Mouse (Mus musculus): ENCODE data around the gene Defb48. TPM values are rescaled to one million over a fixed set of nuclear protein-coding genes. Genes with fewer than 3 reads are reported as not detected.

Gene Defb48
- polyA plus RNA-seq, 1 experiment from 2014 or later = not detected

DNA sequence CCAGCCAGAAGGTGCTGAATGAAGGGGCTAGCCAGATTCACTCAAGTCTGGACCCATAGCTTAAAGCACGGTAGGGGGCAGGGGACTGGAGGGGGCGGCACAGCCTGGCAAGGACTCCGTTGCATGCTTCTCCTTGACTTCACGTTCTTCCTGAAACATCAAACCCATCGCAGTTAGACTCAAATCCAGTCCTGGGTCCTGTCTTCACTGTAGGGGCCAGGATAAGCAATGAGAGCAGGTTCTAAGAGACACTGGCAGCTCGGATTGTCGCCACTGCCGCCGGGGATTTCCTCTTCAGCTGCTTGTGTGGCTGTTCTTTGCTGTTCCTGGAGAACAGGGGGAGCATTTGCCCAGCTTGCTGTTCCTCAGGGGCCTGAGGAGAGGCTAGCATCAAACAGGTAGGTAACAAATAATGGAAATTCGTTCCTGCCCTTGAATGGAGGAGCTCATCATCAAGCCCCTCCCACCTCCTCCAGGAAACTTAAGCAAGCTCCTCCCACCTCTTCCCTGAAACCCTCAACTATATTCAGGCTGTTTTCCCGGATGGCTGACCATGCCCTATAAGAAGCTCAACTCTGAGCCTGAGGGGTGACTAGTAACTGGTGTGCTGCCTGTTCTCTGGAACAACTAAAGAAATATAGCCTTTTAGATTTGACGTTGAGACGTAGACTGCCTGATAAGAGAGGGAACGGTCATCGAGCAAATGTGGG, 18.3 kb downstream of the Defb48 start:
- no peaks in the 10 kb centered on the region for H3K36me3 ChIP-seq
- no peak overlapping the region for H3K9ac ChIP-seq
- peak overlapping the region; percentile 26 for H3K4me3 ChIP-seq
- no peak overlapping the region for H3K27ac ChIP-seq
- ATAC-seq (ENCODE audit: borderline replicate concordance, extremely low read depth, low FRiP score, low TSS enrichment) = no peak
- H3K4me1 ChIP-seq = 0 out of 2 replicates have a peak, but pooled peaks cover 4% of the 10 kb centered on the region
- H3K9me3 ChIP-seq = no peaks in the 10 kb centered on the region
- 18% methylated on average over 15 of the region's 15 CpGs for WGBS
- peak overlapping the region; percentile 49 for H3K4me2 ChIP-seq
- H3K27me3 ChIP-seq = no peaks in the 10 kb centered on the region

DNA sequence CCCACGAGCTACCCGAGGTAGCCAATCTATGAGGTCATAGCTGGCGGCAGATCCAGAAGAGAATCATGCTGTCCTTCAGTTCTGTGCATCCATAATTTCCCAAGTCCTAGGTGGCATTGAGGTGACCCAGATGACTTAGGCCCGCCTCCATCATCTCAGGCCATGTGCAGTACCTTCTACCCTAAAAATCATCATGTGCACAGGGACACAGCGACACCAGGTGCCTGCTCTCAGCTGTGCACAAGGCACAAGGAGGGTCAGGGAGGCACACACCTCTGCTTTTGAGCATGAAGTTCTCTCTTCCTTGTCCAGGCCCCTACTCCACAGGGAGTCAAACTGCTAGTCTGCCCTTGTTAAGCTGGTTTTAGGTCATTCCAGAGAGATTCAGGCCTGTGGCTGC, 19.0 kb downstream of the Defb48 start:
- Histone ChIP-seq H3K4me3 (no peak overlapping the region), H3K9me3 (no peaks in the 10 kb centered on the region), H3K27me3 (no peaks in the 10 kb centered on the region), H3K27ac (no peak overlapping the region), H3K4me1 (0 out of 2 replicates have a peak, but pooled peaks cover 4% of the 10 kb centered on the region), H3K9ac (no peak overlapping the region), H3K4me2 (peak overlapping the region; percentile 49; the same call in 1 of the 2 replicates), H3K36me3 (no peaks in the 10 kb centered on the region)
- 86% methylated on average over 5 of the region's 5 CpGs for WGBS
- no peak for ATAC-seq (ENCODE audit: borderline replicate concordance, extremely low read depth, low FRiP score, low TSS enrichment)

GRCm38 (mm10) chr14:62963632-62964031, 20.7 kb downstream of the Defb48 start:
- Histone ChIP-seq H3K27me3 (no peaks in the 10 kb centered on the region), H3K4me3 (no peak overlapping the region), H3K9ac (no peak overlapping the region), H3K4me2 (no peak overlapping the region), H3K36me3 (peaks cover 3% of the 10 kb centered on the region; the same call in 1 of the 2 replicates), H3K4me1 (0 out of 2 replicates have a peak, but pooled peaks cover 4% of the 10 kb centered on the region), H3K27ac (no peak overlapping the region), H3K9me3 (no peaks in the 10 kb centered on the region)
- WGBS = 76% methylated on average over 4 of the region's 4 CpGs
- ATAC-seq (ENCODE audit: borderline replicate concordance, extremely low read depth, low FRiP score, low TSS enrichment) = no peak

DNA sequence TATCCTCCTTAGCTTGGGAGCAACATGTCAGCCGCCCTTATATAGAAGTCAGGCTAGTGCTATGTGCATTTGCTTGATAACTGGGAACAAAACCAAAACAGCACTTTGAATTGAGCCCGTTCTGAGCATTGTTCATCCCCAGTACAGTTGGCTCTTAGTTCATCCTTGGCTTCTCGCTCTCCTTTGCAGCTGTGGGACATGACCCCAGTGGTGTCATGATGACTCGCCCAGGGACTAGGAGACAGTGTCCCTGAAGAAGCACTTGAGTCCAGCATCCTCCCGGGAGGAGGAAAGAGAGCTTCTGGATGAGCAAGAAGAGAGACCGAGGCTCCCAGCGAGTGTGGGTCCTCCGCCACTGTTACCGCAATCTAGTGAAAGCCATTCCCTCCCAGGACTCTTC, 28.2 kb downstream of the Defb48 start:
- no peaks in the 10 kb centered on the region for H3K27me3 ChIP-seq
- ATAC-seq (ENCODE audit: borderline replicate concordance, extremely low read depth, low FRiP score, low TSS enrichment) = no peak
- H3K36me3 ChIP-seq = peaks cover 20% of the 10 kb centered on the region; the same call in 1 of the 2 replicates
- no peak overlapping the region for H3K4me3 ChIP-seq
- no peaks in the 10 kb centered on the region for H3K9me3 ChIP-seq
- H3K9ac ChIP-seq = no peak overlapping the region
- WGBS = 88% methylated on average over 9 of the region's 9 CpGs
- H3K27ac ChIP-seq = no peak overlapping the region
- no peaks in the 10 kb centered on the region for H3K4me1 ChIP-seq
- H3K4me2 ChIP-seq = no peak overlapping the region

DNA sequence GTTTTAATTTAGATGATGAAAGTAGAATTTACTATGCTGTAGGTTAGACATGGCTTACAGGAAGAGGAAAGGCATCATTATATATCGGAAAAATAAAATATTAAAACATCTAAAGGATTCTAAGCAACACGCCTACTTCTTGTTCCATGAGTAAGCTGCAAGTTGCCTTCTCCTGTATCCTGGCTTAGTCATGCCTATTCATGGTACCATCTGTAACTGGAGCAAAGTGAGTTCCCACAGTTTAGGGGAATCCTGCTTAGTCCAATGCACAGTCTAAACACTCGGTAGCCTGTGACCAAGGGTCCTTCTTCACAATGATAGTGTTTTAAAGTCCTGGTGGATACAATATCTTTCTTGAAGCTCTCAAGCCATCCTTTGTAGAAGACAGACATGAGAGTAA, 37.5 kb downstream of the Defb48 start:
- H3K27ac ChIP-seq = no peak overlapping the region
- H3K9me3 ChIP-seq = no peaks in the 10 kb centered on the region
- H3K27me3 ChIP-seq = no peaks in the 10 kb centered on the region
- H3K36me3 ChIP-seq = peaks cover 6% of the 10 kb centered on the region; the same call in 1 of the 2 replicates
- H3K4me3 ChIP-seq = no peak overlapping the region
- WGBS = 96% methylated on average over 3 of the region's 3 CpGs
- no peaks in the 10 kb centered on the region for H3K4me1 ChIP-seq
- H3K4me2 ChIP-seq = no peak overlapping the region
- no peak overlapping the region for H3K9ac ChIP-seq
- ATAC-seq (ENCODE audit: borderline replicate concordance, extremely low read depth, low FRiP score, low TSS enrichment) = no peak

DNA sequence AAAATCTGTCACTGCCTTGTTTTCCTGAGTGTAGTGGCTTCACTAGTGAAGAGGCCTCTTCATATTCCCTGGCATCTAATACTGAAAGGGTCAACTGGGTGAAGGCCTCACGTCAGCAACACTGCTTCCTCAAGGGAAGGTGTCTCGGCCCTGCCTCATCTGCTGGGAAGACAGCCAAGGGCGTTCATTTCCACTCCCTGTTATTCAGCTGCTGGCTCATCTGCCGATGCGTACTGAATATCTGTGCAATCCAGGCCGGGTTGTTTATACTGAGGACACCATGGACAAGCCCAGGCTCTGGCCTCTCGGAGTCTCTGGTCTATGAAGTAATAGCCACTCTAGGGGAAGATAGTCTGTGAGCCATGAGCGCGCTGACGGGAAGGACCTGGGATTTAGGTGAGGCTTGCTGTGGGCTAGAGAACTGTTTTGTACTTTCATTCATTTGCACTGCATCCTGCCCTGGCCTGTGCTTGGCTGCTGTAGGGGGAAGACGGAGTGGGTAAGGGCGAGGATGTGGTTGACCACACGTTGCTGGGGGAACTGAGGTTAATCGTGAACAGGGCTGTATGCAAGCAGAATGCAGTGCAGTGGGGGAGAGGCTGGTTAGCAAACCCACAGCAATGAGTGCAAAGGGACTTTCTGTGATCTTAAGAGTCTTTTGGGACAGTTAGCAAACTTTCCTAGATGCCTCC, 43.8 kb downstream of the Defb48 start:
- no peak overlapping the region for H3K4me2 ChIP-seq
- no peak for ATAC-seq (ENCODE audit: borderline replicate concordance, extremely low read depth, low FRiP score, low TSS enrichment)
- H3K36me3 ChIP-seq = peaks cover 4% of the 10 kb centered on the region; the same call in 1 of the 2 replicates
- H3K9me3 ChIP-seq = no peaks in the 10 kb centered on the region
- no peaks in the 10 kb centered on the region for H3K27me3 ChIP-seq
- H3K4me3 ChIP-seq = no peak overlapping the region
- peak overlapping the region; percentile 27; the same call in 1 of the 2 replicates for H3K27ac ChIP-seq
- H3K4me1 ChIP-seq = no peaks in the 10 kb centered on the region
- 58% methylated on average over 14 of the region's 14 CpGs for WGBS
- no peak overlapping the region for H3K9ac ChIP-seq

- Histone ChIP-seq H3K27ac (no peak overlapping the region), H3K9ac (no peak overlapping the region), H3K27me3 (no peaks in the 10 kb centered on the region), H3K4me3 (no peak overlapping the region), H3K36me3 (no peaks in the 10 kb centered on the region; the same call in 1 of the 2 replicates), H3K4me1 (no peaks in the 10 kb centered on the region), H3K9me3 (no peaks in the 10 kb centered on the region), H3K4me2 (no peak overlapping the region)
- no peak for ATAC-seq (ENCODE audit: borderline replicate concordance, extremely low read depth, low FRiP score, low TSS enrichment)
- WGBS = 94% methylated on average over 3 of the region's 3 CpGs
Observed at GRCm38 (mm10) chr14:62939435-62939834, 44.9 kb downstream of the Defb48 start.

GRCm38 (mm10) chr14:62937675-62938074, 46.6 kb downstream of the Defb48 start:
- ATAC-seq (ENCODE audit: borderline replicate concordance, extremely low read depth, low FRiP score, low TSS enrichment) = no peak
- no peaks in the 10 kb centered on the region for H3K36me3 ChIP-seq
- H3K9ac ChIP-seq = no peak overlapping the region
- no peaks in the 10 kb centered on the region for H3K27me3 ChIP-seq
- H3K27ac ChIP-seq = no peak overlapping the region
- no peak overlapping the region for H3K4me3 ChIP-seq
- no peak overlapping the region for H3K4me2 ChIP-seq
- H3K4me1 ChIP-seq = no peaks in the 10 kb centered on the region
- H3K9me3 ChIP-seq = no peaks in the 10 kb centered on the region
- 70% methylated on average over 5 of the region's 5 CpGs for WGBS

DNA sequence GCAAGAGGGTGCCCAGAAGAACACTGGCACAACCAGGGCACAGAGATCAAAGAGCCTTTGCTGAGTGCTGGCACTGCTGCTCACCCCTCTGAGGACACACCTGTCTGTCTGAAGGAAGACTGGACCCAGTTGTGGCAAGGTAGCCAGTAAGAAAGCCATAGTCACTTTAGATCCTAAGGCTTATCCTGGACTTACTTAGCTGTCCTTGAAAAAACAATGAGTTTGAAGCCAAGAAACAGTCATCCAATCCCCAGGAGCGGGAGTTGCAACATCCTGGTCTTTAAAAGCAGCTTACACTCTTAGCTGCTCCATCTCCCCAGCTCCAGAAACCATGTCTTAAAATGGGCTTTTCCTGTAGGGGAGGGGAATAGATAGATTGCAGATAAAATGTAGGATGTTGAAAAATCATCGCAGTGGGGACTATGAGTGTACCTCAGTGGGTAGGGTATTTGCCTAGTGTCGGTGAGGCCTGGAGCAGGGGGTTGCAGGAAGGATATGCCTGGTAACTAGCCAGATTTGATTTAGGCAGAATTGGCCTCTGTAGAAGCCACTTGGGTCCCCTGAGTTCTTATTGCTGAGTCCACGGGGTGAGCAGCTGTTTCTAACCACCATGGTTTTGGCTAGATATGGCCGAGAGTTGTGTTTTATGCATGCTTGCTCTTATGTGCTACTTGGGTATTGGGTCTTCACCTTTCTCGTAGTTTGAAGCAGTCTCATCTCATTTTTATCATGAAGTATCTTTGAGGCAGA, 47.5 kb downstream of the Defb48 start:
- WGBS = 81% methylated on average over 6 of the region's 6 CpGs
- no peak overlapping the region for H3K4me3 ChIP-seq
- H3K9ac ChIP-seq = no peak overlapping the region
- no peaks in the 10 kb centered on the region for H3K4me1 ChIP-seq
- H3K27ac ChIP-seq = no peak overlapping the region
- H3K36me3 ChIP-seq = no peaks in the 10 kb centered on the region
- ATAC-seq (ENCODE audit: borderline replicate concordance, extremely low read depth, low FRiP score, low TSS enrichment) = no peak; the same call in 1 of the 2 replicates
- H3K9me3 ChIP-seq = no peaks in the 10 kb centered on the region
- H3K4me2 ChIP-seq = no peak overlapping the region
- H3K27me3 ChIP-seq = no peaks in the 10 kb centered on the region

DNA sequence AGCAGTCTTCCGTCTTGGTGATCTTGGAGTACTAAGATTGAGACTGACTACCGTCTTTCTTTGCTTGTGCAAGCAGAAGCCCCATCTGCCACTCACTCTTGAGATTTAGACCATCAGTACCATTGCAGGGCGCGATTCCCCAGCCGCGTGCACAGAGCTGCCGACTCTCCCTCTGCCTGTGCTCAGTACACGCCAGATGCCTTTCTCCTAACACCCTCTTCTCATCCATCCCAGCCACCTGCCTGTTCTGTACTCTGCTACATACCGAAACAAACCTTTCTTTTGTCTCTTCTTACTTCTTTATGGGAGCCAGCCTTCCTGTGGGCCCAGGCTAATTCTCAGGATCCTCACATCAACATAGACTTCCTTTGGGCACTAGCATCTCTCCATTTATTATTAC, 48.9 kb downstream of the Defb48 start:
- Histone ChIP-seq H3K4me2 (no peak overlapping the region), H3K27me3 (no peaks in the 10 kb centered on the region), H3K4me3 (no peak overlapping the region), H3K9ac (no peak overlapping the region), H3K9me3 (no peaks in the 10 kb centered on the region), H3K4me1 (no peaks in the 10 kb centered on the region), H3K27ac (no peak overlapping the region), H3K36me3 (peaks cover 3% of the 10 kb centered on the region; the same call in 1 of the 2 replicates)
- ATAC-seq (ENCODE audit: borderline replicate concordance, extremely low read depth, low FRiP score, low TSS enrichment) = no peak
- WGBS = 68% methylated on average over 9 of the region's 9 CpGs

DNA sequence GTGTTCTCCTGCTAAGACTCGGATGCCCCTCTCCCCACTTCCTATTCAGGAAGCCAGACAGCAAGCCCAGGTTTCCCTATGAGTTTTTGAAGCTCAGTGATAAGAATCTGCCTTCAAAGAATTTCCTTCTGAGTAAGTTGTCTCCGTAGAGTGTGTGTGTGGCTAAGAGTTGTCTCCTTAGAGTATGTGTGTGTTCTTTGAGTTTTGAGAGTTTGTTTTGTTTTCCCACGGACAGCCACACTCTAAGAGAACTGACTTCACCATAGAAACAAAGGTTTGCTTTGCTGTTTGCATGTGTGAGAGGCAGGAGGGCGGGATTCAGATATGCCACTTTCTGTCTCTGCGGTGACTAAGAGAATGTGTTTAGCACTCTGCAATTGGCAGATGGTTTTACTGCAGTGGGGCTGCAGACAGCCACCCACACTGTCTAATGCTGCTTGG, 56.2 kb downstream of the Defb48 start:
- H3K4me1 ChIP-seq = no peaks in the 10 kb centered on the region
- ATAC-seq (ENCODE audit: borderline replicate concordance, extremely low read depth, low FRiP score, low TSS enrichment) = no peak
- no peak overlapping the region for H3K4me2 ChIP-seq
- H3K27me3 ChIP-seq = no peaks in the 10 kb centered on the region
- H3K36me3 ChIP-seq = peaks cover 6% of the 10 kb centered on the region; the same call in 1 of the 2 replicates
- H3K4me3 ChIP-seq = no peak overlapping the region
- no peaks in the 10 kb centered on the region for H3K9me3 ChIP-seq
- WGBS = 47% methylated on average over 5 of the region's 5 CpGs
- no peak overlapping the region for H3K27ac ChIP-seq
- H3K9ac ChIP-seq = no peak overlapping the region
